Mouse (Mus musculus) liver, embryonic 12.5 days (tissue): ENCODE results near the gene Trf. TPM values are rescaled to one million over a fixed set of nuclear protein-coding genes. Genes with fewer than 3 reads are reported as not detected.
A peak's percentile ranks its signal among the peaks of the same experiment; 100 is the strongest.
"Not testable (repeated sequence)": the region's sequence is repeated elsewhere in the genome, so short reads cannot be mapped to it uniquely, and the experiment has no call there.

Experiments
- ATAC-seq: fragments of 200-750 bp; cut with Nextera tagmentation; 2 replicates; pipeline ENCODE4 v1.8.0; 2017; ENCODE audit warnings: moderate number of reproducible peaks, mild to moderate bottlenecking, moderate library complexity
- H3K27ac ChIP-seq: fragments of 300-500 bp; sonication (generic); 2 replicates; pipeline ENCODE4 v1.5.1; 2016; ENCODE audit warnings: mild to moderate bottlenecking
- H3K27me3 ChIP-seq: fragments of 300-500 bp; sonication (generic); replicated peaks from 2 replicates; pipeline ENCODE4 v1.6.1; 2016; ENCODE audit warnings: mild to moderate bottlenecking, moderate library complexity
- H3K36me3 ChIP-seq: fragments of 300-500 bp; sonication (generic); 2 replicates; pipeline ENCODE4 v1.6.1; 2016; ENCODE audit warnings: mild to moderate bottlenecking, moderate library complexity
- H3K4me1 ChIP-seq: fragments of 300-500 bp; sonication (generic); 2 replicates; pipeline ENCODE4 v1.6.1; 2016
- H3K4me2 ChIP-seq: fragments of 300-500 bp; sonication (generic); 2 replicates; pipeline ENCODE4 v1.6.1; 2016; ENCODE audit warnings: mild to moderate bottlenecking, moderate library complexity
- H3K4me3 ChIP-seq: fragments of 300-500 bp; sonication (generic); 2 replicates; pipeline ENCODE4 v1.5.1; 2016; ENCODE audit warnings: mild to moderate bottlenecking, moderate library complexity
- H3K9ac ChIP-seq: fragments of 300-500 bp; sonication (generic); 2 replicates; pipeline ENCODE4 v1.6.1; 2016; ENCODE audit warnings: mild to moderate bottlenecking, moderate library complexity
- H3K9me3 ChIP-seq: fragments of 300-500 bp; sonication (generic); replicated peaks from 2 replicates; pipeline ENCODE4 v1.6.1; 2016; ENCODE audit warnings: mild to moderate bottlenecking, moderate library complexity
- WGBS: fragments of 180-500 bp; shearing (Covaris S2); methylation state at CpG from one replicate; pipeline ENCODE4 v1.1.7; 2016; ENCODE audit not compliant: insufficient replicate concordance; 5-methylcytosine and 5-hydroxymethylcytosine counted together
- polyA plus RNA-seq: library from polyadenylated mRNA; unstranded; fragments of >200 nt; fragmentation: Nextera tagmentation; extraction: Ambion mirVana; gene quantifications from 2 replicates; pipeline ENCODE4 v1.2.1, GENCODE M21; 2016

Gene Trf
- polyA plus RNA-seq, 1 experiment from 2014 or later, result 2,901 TPM

GRCm38 (mm10) chr9:103180807-103181565 is 49.3 kb downstream of the Trf start:
- Histone ChIP-seq H3K4me2 (peak overlapping the region; percentile 78), H3K9me3 (no peaks in the 10 kb centered on the region), H3K27ac (peak overlapping the region; percentile 39; the same call in 1 of the 2 replicates), H3K27me3 (0 out of 2 replicates have a peak, but pooled peaks cover 3% of the 10 kb centered on the region), H3K9ac (peak overlapping the region; percentile 56), H3K4me1 (peaks cover 23% of the 10 kb centered on the region), H3K4me3 (peak overlapping the region; percentile 54), H3K36me3 (no peaks in the 10 kb centered on the region)
- ATAC-seq, result peak; percentile 93
- 2% methylated on average over 20 of the region's 20 CpGs for WGBS

- 0 out of 2 replicates have a peak, but pooled peaks cover 7% of the 10 kb centered on the region for H3K27me3 ChIP-seq
- H3K4me3 ChIP-seq, result peak overlapping the region; percentile 54
- H3K27ac ChIP-seq, result peak overlapping the region; percentile 39; the same call in 1 of the 2 replicates
- H3K9me3 ChIP-seq, result no peaks in the 10 kb centered on the region
- no peak overlapping the region; the same call in 1 of the 2 replicates for H3K9ac ChIP-seq
- H3K4me1 ChIP-seq, result peaks cover 23% of the 10 kb centered on the region
- H3K36me3 ChIP-seq, result no peaks in the 10 kb centered on the region
- peak overlapping the region; percentile 78 for H3K4me2 ChIP-seq
- WGBS, result 63% methylated on average over 3 of the region's 3 CpGs
- peak; percentile 36; the same call in 1 of the 2 replicates for ATAC-seq
Observed at GRCm38 (mm10) chr9:103180303-103180702, 49.9 kb downstream of the Trf start.

GRCm38 (mm10) chr9:103175692-103176091 is 54.6 kb downstream of the Trf start:
- 83% methylated on average over 7 of the region's 7 CpGs for WGBS
- Histone ChIP-seq H3K36me3 (no peaks in the 10 kb centered on the region), H3K9ac (no peak overlapping the region)

GRCm38 (mm10) chr9:103174771-103175519 is 55.3 kb downstream of the Trf start:
- Histone ChIP-seq H3K4me3 (no peak overlapping the region), H3K9ac (no peak overlapping the region), H3K4me2 (no peak overlapping the region), H3K4me1 (peaks cover 4% of the 10 kb centered on the region; the same call in 1 of the 2 replicates), H3K27me3 (0 out of 2 replicates have a peak, but pooled peaks cover 16% of the 10 kb centered on the region), H3K9me3 (no peaks in the 10 kb centered on the region), H3K27ac (no peak overlapping the region), H3K36me3 (no peaks in the 10 kb centered on the region)
- WGBS, result 42% methylated on average over 6 of the region's 6 CpGs
- peak; percentile 53 for ATAC-seq

More at GRCm38 (mm10) chr9:103175692-103176091, 54.6 kb downstream of the Trf start:
- no peak overlapping the region for H3K4me2 ChIP-seq
- peaks cover 11% of the 10 kb centered on the region for H3K4me1 ChIP-seq
- no peaks in the 10 kb centered on the region for H3K9me3 ChIP-seq
- ATAC-seq, result no peak
- 0 out of 2 replicates have a peak, but pooled peaks cover 16% of the 10 kb centered on the region for H3K27me3 ChIP-seq
- H3K4me3 ChIP-seq, result no peak overlapping the region
- H3K27ac ChIP-seq, result no peak overlapping the region

- ATAC-seq, result no peak
Observed at GRCm38 (mm10) chr9:103168771-103169170, 61.5 kb downstream of the Trf start.

GRCm38 (mm10) chr9:103168046-103168445 is 62.2 kb downstream of the Trf start:
- WGBS, result 70% methylated on average over 6 of the region's 6 CpGs
- Histone ChIP-seq H3K27me3 (0 out of 2 replicates have a peak, but pooled peaks cover 14% of the 10 kb centered on the region), H3K4me2 (no peak overlapping the region), H3K9me3 (no peaks in the 10 kb centered on the region), H3K9ac (no peak overlapping the region), H3K27ac (no peak overlapping the region), H3K4me1 (no peaks in the 10 kb centered on the region), H3K4me3 (no peak overlapping the region), H3K36me3 (no peaks in the 10 kb centered on the region)
- ATAC-seq, result no peak

More at GRCm38 (mm10) chr9:103168771-103169170, 61.5 kb downstream of the Trf start:
- Histone ChIP-seq H3K9me3 (no peaks in the 10 kb centered on the region), H3K27ac (no peak overlapping the region), H3K4me1 (no peaks in the 10 kb centered on the region), H3K9ac (no peak overlapping the region), H3K4me2 (no peak overlapping the region), H3K4me3 (no peak overlapping the region), H3K36me3 (no peaks in the 10 kb centered on the region), H3K27me3 (0 out of 2 replicates have a peak, but pooled peaks cover 11% of the 10 kb centered on the region)
- WGBS, result 64% methylated on average over 7 of the region's 7 CpGs

GRCm38 (mm10) chr9:103163806-103164205 is 66.4 kb downstream of the Trf start:
- Histone ChIP-seq H3K27me3 (peaks cover 10% of the 10 kb centered on the region; the same call in 1 of the 2 replicates), H3K27ac (no peak overlapping the region), H3K9me3 (no peaks in the 10 kb centered on the region), H3K4me3 (no peak overlapping the region), H3K4me2 (no peak overlapping the region), H3K9ac (no peak overlapping the region), H3K4me1 (no peaks in the 10 kb centered on the region), H3K36me3 (no peaks in the 10 kb centered on the region)
- WGBS, result 64% methylated on average over 15 of the region's 15 CpGs
- ATAC-seq, result no peak

GRCm38 (mm10) chr9:103155158-103155557 is 75.1 kb downstream of the Trf start:
- WGBS, result 73% methylated on average over 7 of the region's 7 CpGs
- not testable (repeated sequence) for H3K4me1 ChIP-seq, H3K27ac ChIP-seq, H3K9me3 ChIP-seq, H3K36me3 ChIP-seq, ATAC-seq, H3K27me3 ChIP-seq, H3K4me2 ChIP-seq, H3K9ac ChIP-seq, H3K4me3 ChIP-seq

- Histone ChIP-seq H3K27ac (no peak overlapping the region), H3K4me3 (no peak overlapping the region), H3K27me3 (peaks cover 7% of the 10 kb centered on the region; the same call in 1 of the 2 replicates), H3K36me3 (no peaks in the 10 kb centered on the region), H3K9ac (no peak overlapping the region), H3K9me3 (no peaks in the 10 kb centered on the region), H3K4me2 (no peak overlapping the region), H3K4me1 (no peaks in the 10 kb centered on the region)
- no peak for ATAC-seq
- 47% methylated on average over 2 of the region's 2 CpGs for WGBS
Observed at GRCm38 (mm10) chr9:103154568-103154967, 75.7 kb downstream of the Trf start.

Other genes with a start within 250 kb of the Trf start
- gene Slco2a1, start 241.7 kb downstream of the Trf start, polyA plus RNA-seq, result 1.6 and 1.7 TPM in 2 replicates
- gene Rab6b, start 118.7 kb downstream of the Trf start, polyA plus RNA-seq, result 0.24 and 0.43 TPM in 2 replicates
- gene Srprb, start 28.3 kb downstream of the Trf start, polyA plus RNA-seq, result 30.3 and 31.5 TPM in 2 replicates
- gene Gm20425, start 137 bp downstream of the Trf start, polyA plus RNA-seq, result 4.9 and 5.2 TPM in 2 replicates
- gene 1300017J02Rik, start 74.6 kb upstream of the Trf start, polyA plus RNA-seq, result 29.7 and 33.1 TPM in 2 replicates
- 69.8 and 74.1 TPM in 2 replicates for gene Topbp1, start 74.8 kb upstream of the Trf start, polyA plus RNA-seq
- gene Cdv3, start 135.4 kb upstream of the Trf start, polyA plus RNA-seq, result 71.7 and 76.4 TPM in 2 replicates
- 0.41 and 0.62 TPM in 2 replicates for gene Bfsp2, start 250.0 kb upstream of the Trf start, polyA plus RNA-seq